19 mouse cellular contexts compared by ENCODE assay signal in genomic region chr17:62461304-62462245, GRCm38 (mm10).
A peak's percentile ranks its signal among the peaks of the same experiment; 100 is the strongest.
DNase-seq lines count a peak whose midpoint lies in the region; ATAC-seq lines count a peak whose summit lies in the region.
"Had no signal": no experiment of that assay in that cellular context is flagged by ENCODE, and none has a peak within 500 bp of the region (broad histone marks: within the 10 kb centered on the region; RNA-seq: fewer than 3 reads in every experiment).

No protein-coding gene starts in this region.

- H3K36me3 ChIP-seq in lung, embryonic 15.5 days: no peaks in the 10 kb centered on the region
- H3K36me3 ChIP-seq: heart, embryonic 13.5 days; limb, embryonic 12.5 days; liver, embryonic 13.5 days had no signal

- no peak overlapping the region for H3K4me3 ChIP-seq in lung, embryonic 15.5 days
- H3K4me3 ChIP-seq: forebrain, embryonic 13.5 days; heart, embryonic 13.5 days; left cerebral cortex, adult 2 months; limb, embryonic 12.5 days; liver, embryonic 13.5 days had no signal

- H3K27ac ChIP-seq in lung, embryonic 15.5 days: no peak overlapping the region
- H3K27ac ChIP-seq: forebrain, embryonic 13.5 days; heart, embryonic 13.5 days; left cerebral cortex, adult 2 months; limb, embryonic 12.5 days; liver, embryonic 13.5 days; macrophage had no signal

- DNase-seq in lung, postnatal 4 days: no peak
- peak; percentile 41 for DNase-seq in embryo, embryonic 11 days
- DNase-seq in forelimb bud, embryonic 11.5 days (ENCODE audit: low read depth, low spot score): peak; percentile 20
- peak; percentile 22 for DNase-seq in telencephalon, adult 2 months (ENCODE audit: low read depth, low spot score)
- DNase-seq in thymus, postnatal 10 days (ENCODE audit: low spot score in 2 of 2): no peak
- DNase-seq: cerebellum, postnatal 10 days; heart, postnatal 4 days; liver, embryonic 13.5 days; midbrain, embryonic 14.5 days; retina, postnatal 1 day; right cerebral cortex, postnatal 4 days; thymus, adult 18-20 months had no signal

- no peak overlapping the region; the same call in 1 of the 2 replicates for H3K4me2 ChIP-seq in lung, embryonic 15.5 days
- H3K4me2 ChIP-seq: forebrain, embryonic 13.5 days; heart, embryonic 13.5 days; limb, embryonic 12.5 days; liver, embryonic 13.5 days had no signal

- H3K27me3 ChIP-seq in lung, embryonic 15.5 days: no peaks in the 10 kb centered on the region
- H3K27me3 ChIP-seq: forebrain, embryonic 13.5 days; heart, embryonic 13.5 days; limb, embryonic 12.5 days; liver, embryonic 13.5 days had no signal

- ATAC-seq in lung, embryonic 15.5 days (ENCODE audit: borderline replicate concordance, extremely low read depth, low FRiP score, low TSS enrichment): peak; percentile 68; the same call in 1 of the 2 replicates
- ATAC-seq in erythroid progenitor cell, adult 5-6 weeks (replicated peaks; ENCODE audit: low FRiP score, poor library complexity, severe bottlenecking): no peak
- ATAC-seq: forebrain, embryonic 13.5 days had no signal

- WGBS in lung, embryonic 15.5 days: 11% methylated on average over 17 of the region's 17 CpGs

- H3K4me1 ChIP-seq in lung, embryonic 15.5 days: peaks cover 5% of the 10 kb centered on the region; the same call in 1 of the 2 replicates
- H3K4me1 ChIP-seq: forebrain, embryonic 13.5 days; heart, embryonic 13.5 days; liver, embryonic 13.5 days had no signal

- no peaks in the 10 kb centered on the region for H3K9me3 ChIP-seq in lung, embryonic 15.5 days
- H3K9me3 ChIP-seq: forebrain, embryonic 13.5 days; heart, embryonic 13.5 days; limb, embryonic 12.5 days; liver, embryonic 13.5 days had no signal

- H3K9ac ChIP-seq in lung, embryonic 15.5 days: no peak overlapping the region
- H3K9ac ChIP-seq: forebrain, embryonic 13.5 days; heart, embryonic 13.5 days; limb, embryonic 12.5 days; liver, embryonic 13.5 days had no signal

Comparison
In these comparisons a context has a peak if more than half of its experiments do, and no peak if none do; other contexts are left out.
1. DNase-seq: peak in embryo, embryonic 11 days (single experiment), forelimb bud, embryonic 11.5 days (single experiment) and telencephalon, adult 2 months (single experiment); none in lung, postnatal 4 days (0 of 2) and thymus, postnatal 10 days (0 of 2).